Mouse (Mus musculus) kidney, postnatal 10 days (tissue): ENCODE results near the gene Gm21304.
"Not testable (repeated sequence)": the region's sequence is repeated elsewhere in the genome, so short reads cannot be mapped to it uniquely, and the experiment has no call there.

Experiments used
- DNase-seq: peaks from one replicate; pipeline ENCODE4 v3.0.0; 2021; ENCODE audit warnings: mixed read lengths

The Gm21304 gene

GRCm38 (mm10) chr10:104168215-104168614 is at the start of gene Gm21304:
Gene Gm21304 (plus strand): TSS chr10:104168515.
- not testable (repeated sequence) for DNase-seq

GRCm38 (mm10) chr10:104142687-104143086 is 25.6 kb upstream of the Gm21304 start, which contains the start of gene Gm21293:
Gene Gm21293 (plus strand): TSS chr10:104142987.
- not testable (repeated sequence) for DNase-seq

GRCm38 (mm10) chr10:104151197-104151596 is 17.1 kb upstream of the Gm21304 start, which contains the start of gene Gm6763:
Gene Gm6763 (plus strand): TSS chr10:104151497.
- not testable (repeated sequence) for DNase-seq

GRCm38 (mm10) chr10:104159706-104160105 is 8.6 kb upstream of the Gm21304 start, which contains the start of gene Gm8764:
Gene Gm8764 (plus strand): TSS chr10:104160006.
- DNase-seq = not testable (repeated sequence)

GRCm38 (mm10) chr10:104176724-104177123 is 8.4 kb downstream of the Gm21304 start, which contains the start of gene Gm21312:
Gene Gm21312 (plus strand): TSS chr10:104177024.
- not testable (repeated sequence) for DNase-seq

GRCm38 (mm10) chr10:104185233-104185632 is 16.9 kb downstream of the Gm21304 start, which contains the start of gene Gm20765:
Gene Gm20765 (plus strand): TSS chr10:104185533.
- DNase-seq = not testable (repeated sequence)

- DNase-seq = not testable (repeated sequence)
Observed at GRCm38 (mm10) chr10:104193742-104194141, 25.4 kb downstream of the Gm21304 start, which contains the start of gene Gm4340. Gene Gm4340 (plus strand): TSS chr10:104194042.

- no peak for DNase-seq
Observed at GRCm38 (mm10) chr10:104209655-104210054, 41.3 kb downstream of the Gm21304 start.

GRCm38 (mm10) chr10:104210268-104210990 is 42.1 kb downstream of the Gm21304 start:
- no peak for DNase-seq

GRCm38 (mm10) chr10:104214527-104214926 is 46.2 kb downstream of the Gm21304 start:
- no peak for DNase-seq
